Mouse (Mus musculus) stomach, postnatal 0 days (tissue): Measurements from ENCODE around the gene Wdr54. TPM values are rescaled to one million over a fixed set of nuclear protein-coding genes. Genes with fewer than 3 reads are reported as not detected.

Experiments
- ATAC-seq: fragments of 200-750 bp; cut with Nextera tagmentation; 2 replicates; pipeline ENCODE4 v1.8.0; 2017; ENCODE audit not compliant: low FRiP score, low TSS enrichment
- DNase-seq: peaks from one replicate; pipeline ENCODE4 v3.0.0-alpha.2; 2016; ENCODE audit warnings: low spot score
- H3K27ac ChIP-seq: fragments of 300-500 bp; sonication (generic); replicated peaks from 2 replicates; pipeline ENCODE4 v1.5.1; 2014; ENCODE audit warnings: mild to moderate bottlenecking, control low read depth
- H3K27me3 ChIP-seq: fragments of 300-500 bp; sonication (generic); 2 replicates; pipeline ENCODE4 v1.6.1; 2014; ENCODE audit warnings: low read length; ENCODE audit not compliant: control insufficient read depth, insufficient read depth
- H3K36me3 ChIP-seq: fragments of 300-500 bp; sonication (generic); 2 replicates; pipeline ENCODE4 v1.6.1; 2014; ENCODE audit warnings: low read length, mixed read lengths; ENCODE audit not compliant: control insufficient read depth, insufficient read depth
- H3K4me1 ChIP-seq: fragments of 300-500 bp; sonication (generic); replicated peaks from 2 replicates; pipeline ENCODE4 v1.6.1; 2014; ENCODE audit warnings: antibody characterized with exemption; ENCODE audit not compliant: control insufficient read depth, insufficient read depth
- H3K4me2 ChIP-seq: fragments of 300-500 bp; sonication (generic); replicated peaks from 2 replicates; pipeline ENCODE4 v1.6.1; 2014; ENCODE audit warnings: low read depth, mild to moderate bottlenecking, control low read depth, moderate library complexity
- H3K4me3 ChIP-seq: fragments of 300-500 bp; sonication (generic); 2 replicates; pipeline ENCODE4 v1.5.1; 2014; ENCODE audit warnings: low read depth, low read length, control low read depth
- H3K9ac ChIP-seq: fragments of 300-500 bp; sonication (generic); 2 replicates; pipeline ENCODE4 v1.6.1; 2014; ENCODE audit warnings: mild to moderate bottlenecking, low read length, control low read depth, mixed read lengths
- H3K9me3 ChIP-seq: fragments of 300-500 bp; sonication (generic); 2 replicates; pipeline ENCODE4 v1.6.1; 2016; ENCODE audit warnings: low read length; ENCODE audit not compliant: control insufficient read depth
- CTCF ChIP-seq: IDR thresholded peaks from 2 replicates; pipeline ENCODE4 v1.5.1; 2016; ENCODE audit warnings: antibody characterized with exemption, low read depth, mild to moderate bottlenecking, moderate library complexity
- EP300 ChIP-seq: optimal IDR thresholded peaks from 2 replicates; pipeline ENCODE3; 2016; ENCODE audit warnings: antibody characterized with exemption
- WGBS: fragments of 180-500 bp; shearing (Covaris S2); extraction: QIAGEN DNeasy Blood & Tissue Kit; methylation state at CpG from one replicate; pipeline ENCODE4 v1.1.7; 2014; 5-methylcytosine and 5-hydroxymethylcytosine counted together
- polyA plus RNA-seq: library from polyadenylated mRNA; unstranded; fragments of >200 nt; fragmentation: Nextera tagmentation; extraction: Ambion mirVana; gene quantifications from 2 replicates; pipeline ENCODE4 v1.2.1, GENCODE M21; 2015

Gene Wdr54
- polyA plus RNA-seq, 1 experiment from 2014 or later: 1.6 TPM

GRCm38 (mm10) chr6:83172240-83172920, 16.2 kb upstream of the Wdr54 start:
- no peak for ATAC-seq
- Histone ChIP-seq H3K27me3 (no peaks in the 10 kb centered on the region), H3K9me3 (no peaks in the 10 kb centered on the region), H3K36me3 (no peaks in the 10 kb centered on the region), H3K4me1 (no peaks in the 10 kb centered on the region), H3K4me3 (no peak overlapping the region), H3K27ac (no peak overlapping the region), H3K4me2 (no peak overlapping the region), H3K9ac (no peak overlapping the region)
- no peak for DNase-seq
- no peak for TF ChIP-seq EP300
- no peak for TF ChIP-seq CTCF
- 67% methylated on average over 9 of the region's 9 CpGs for WGBS

- no peak for TF ChIP-seq CTCF
- TF ChIP-seq EP300: no peak
- no peaks in the 10 kb centered on the region for H3K27me3 ChIP-seq
- no peaks in the 10 kb centered on the region for H3K36me3 ChIP-seq
- no peaks in the 10 kb centered on the region for H3K9me3 ChIP-seq
- H3K27ac ChIP-seq: no peak overlapping the region
- no peak for DNase-seq
- no peak for ATAC-seq
- H3K9ac ChIP-seq: no peak overlapping the region
- WGBS: 73% methylated on average over 5 of the region's 5 CpGs
- no peaks in the 10 kb centered on the region for H3K4me1 ChIP-seq
- H3K4me3 ChIP-seq: no peak overlapping the region
- H3K4me2 ChIP-seq: no peak overlapping the region
Measured at GRCm38 (mm10) chr6:83171063-83171462, 14.9 kb upstream of the Wdr54 start.

GRCm38 (mm10) chr6:83169872-83170271, 13.7 kb upstream of the Wdr54 start:
- Histone ChIP-seq H3K4me1 (no peaks in the 10 kb centered on the region), H3K4me2 (no peak overlapping the region), H3K36me3 (no peaks in the 10 kb centered on the region), H3K9me3 (no peaks in the 10 kb centered on the region), H3K4me3 (no peak overlapping the region), H3K9ac (no peak overlapping the region), H3K27me3 (no peaks in the 10 kb centered on the region), H3K27ac (no peak overlapping the region)
- TF ChIP-seq CTCF: no peak
- TF ChIP-seq EP300: no peak
- 53% methylated on average over 5 of the region's 5 CpGs for WGBS
- ATAC-seq (no peak), DNase-seq (no peak)

GRCm38 (mm10) chr6:83166243-83166630, 10.0 kb upstream of the Wdr54 start:
- Histone ChIP-seq H3K27ac (peak overlapping the region; percentile 81), H3K9ac (peak overlapping the region; percentile 89), H3K4me2 (peak overlapping the region; percentile 70), H3K9me3 (no peaks in the 10 kb centered on the region), H3K36me3 (no peaks in the 10 kb centered on the region), H3K4me1 (peaks cover 5% of the 10 kb centered on the region), H3K27me3 (peaks cover 11% of the 10 kb centered on the region; the same call in 1 of the 2 replicates), H3K4me3 (peak overlapping the region; percentile 94)
- peak; percentile 29 for DNase-seq
- ATAC-seq: no peak
- WGBS: 1% methylated on average over 12 of the region's 12 CpGs
- TF ChIP-seq EP300 (no peak), CTCF (no peak)

GRCm38 (mm10) chr6:83165607-83166242, 9.5 kb upstream of the Wdr54 start, which contains the start of gene Dctn1:
TSS of gene Dctn1 (plus strand) at chr6:83165920.
- no peaks in the 10 kb centered on the region for H3K9me3 ChIP-seq
- under 1% methylated on average over 57 of the region's 58 CpGs for WGBS
- peak within 1 kb of the TSS; percentile 70 for H3K4me2 ChIP-seq
- DNase-seq: peak; percentile 95
- peak; percentile 85 for ATAC-seq
- peaks cover 12% of the 10 kb centered on the region; the same call in 1 of the 2 replicates for H3K27me3 ChIP-seq
- H3K4me3 ChIP-seq: peak within 1 kb of the TSS; percentile 94
- no peaks in the 10 kb centered on the region for H3K36me3 ChIP-seq
- TF ChIP-seq CTCF (peak; percentile 96), EP300 (peak; percentile 62)
- H3K27ac ChIP-seq: peak within 1 kb of the TSS; percentile 81
- peaks cover 5% of the 10 kb centered on the region for H3K4me1 ChIP-seq
- H3K9ac ChIP-seq: peak within 1 kb of the TSS; percentile 89
